Mouse (Mus musculus) R1 (cell line): Measurements from ENCODE around the gene Tiparp.
A peak's percentile ranks its signal among the peaks of the same experiment; 100 is the strongest.

Experiments
- DNase-seq: peaks from one replicate; pipeline ENCODE4 v3.0.0-alpha.2; 2018; ENCODE audit warnings: low read depth, low spot score

Gene Tiparp

DNA sequence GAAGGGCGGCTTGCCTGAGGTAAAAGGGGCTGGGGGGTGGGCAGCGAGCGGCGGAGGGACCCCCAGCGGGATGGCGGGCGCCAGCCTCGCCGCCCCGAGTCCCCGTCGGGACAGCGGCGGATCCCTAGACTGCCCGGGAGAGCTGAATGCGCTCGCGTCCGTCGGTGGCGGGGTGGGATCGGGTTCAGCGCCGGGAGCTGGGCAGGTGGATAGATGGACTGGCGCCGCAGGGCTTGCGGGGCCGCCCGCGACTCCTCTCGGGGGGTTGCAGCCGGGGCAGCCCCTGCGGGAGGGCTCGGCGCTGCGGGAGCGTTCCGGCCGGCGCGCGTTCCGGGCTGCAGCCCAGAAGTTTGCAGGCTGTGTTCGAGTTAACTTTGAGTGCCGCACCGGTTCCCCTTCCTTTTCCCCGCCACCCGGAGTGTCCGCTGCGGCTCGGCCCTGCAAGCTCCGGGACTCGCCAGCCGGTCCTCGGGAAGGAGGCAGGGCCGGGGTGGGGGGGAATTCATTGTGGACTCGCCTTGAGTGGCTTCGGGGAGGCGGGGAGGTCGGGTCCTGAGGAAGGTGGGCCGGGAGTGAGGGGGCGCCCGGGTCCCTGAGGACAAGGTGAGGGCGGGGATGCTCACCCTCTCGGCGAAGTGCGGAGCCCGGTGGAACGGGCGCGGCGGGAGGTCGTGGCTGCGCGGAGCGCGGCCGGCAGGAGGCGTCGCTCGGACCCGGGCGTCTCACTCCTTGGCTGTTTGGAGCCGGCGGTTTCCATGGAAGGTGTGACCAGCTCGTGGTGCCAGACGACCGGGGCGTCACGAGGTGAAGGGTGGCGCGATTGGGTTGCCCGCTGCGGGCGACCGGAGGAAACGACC, 632 bp downstream of the Tiparp start:
- peak; percentile 88 for DNase-seq

DNA sequence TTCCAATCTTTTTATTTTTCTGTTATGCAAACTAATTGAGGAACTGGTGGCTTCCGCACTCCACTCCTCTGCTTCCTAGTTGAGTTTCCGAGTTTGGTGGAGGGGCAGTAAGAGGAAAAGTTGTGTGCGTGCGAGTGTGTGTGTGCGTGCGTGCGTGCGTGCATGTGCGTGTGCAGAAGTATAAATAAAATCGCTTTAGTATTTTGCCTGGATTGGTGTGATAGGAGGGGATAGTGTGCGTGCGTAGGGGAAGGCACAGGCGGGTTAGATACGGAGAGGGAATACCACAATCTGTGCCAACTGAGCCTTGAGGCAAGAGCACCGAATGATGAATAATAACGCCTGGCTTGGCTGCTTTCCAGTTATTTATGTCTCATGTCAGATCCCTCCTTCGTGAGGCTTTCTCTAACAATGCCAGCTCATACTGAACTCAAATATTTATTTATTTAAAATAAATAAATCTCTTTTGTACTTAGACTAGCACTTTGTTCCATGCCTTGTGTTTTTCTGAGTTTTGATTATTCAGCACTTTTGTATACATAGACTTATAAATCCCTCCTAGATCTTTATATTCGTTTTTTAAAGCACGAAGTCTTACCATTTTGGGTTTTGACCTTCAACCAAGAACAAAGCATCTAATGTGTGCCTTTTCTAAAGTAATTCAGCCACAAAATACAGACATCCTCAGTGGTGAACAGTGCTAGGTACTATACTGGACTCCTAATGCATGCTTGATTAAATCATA, 1.4 kb downstream of the Tiparp start:
- DNase-seq = no peak

DNA sequence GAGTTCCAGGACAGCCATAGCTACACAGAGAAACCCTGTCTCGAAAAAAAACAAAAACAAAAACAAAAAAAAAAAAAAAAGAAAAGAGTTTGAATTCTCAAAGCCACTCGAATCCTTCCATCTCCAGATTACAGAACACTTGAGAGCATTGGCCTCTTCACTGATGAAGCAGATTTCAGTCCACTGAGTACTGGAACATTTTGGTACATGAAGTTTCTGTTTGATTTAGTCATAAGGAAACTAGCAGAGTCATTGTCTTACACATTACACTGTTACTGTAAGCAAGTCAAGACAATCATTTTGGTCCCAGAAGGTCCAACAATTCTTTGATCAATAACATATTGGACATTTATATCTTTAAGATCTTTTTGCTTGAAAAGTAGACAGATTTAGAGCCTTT, 4.8 kb downstream of the Tiparp start:
- no peak for DNase-seq

GRCm38 (mm10) chr3:65533598-65533997, 5.4 kb downstream of the Tiparp start:
- DNase-seq = peak; percentile 35

DNA sequence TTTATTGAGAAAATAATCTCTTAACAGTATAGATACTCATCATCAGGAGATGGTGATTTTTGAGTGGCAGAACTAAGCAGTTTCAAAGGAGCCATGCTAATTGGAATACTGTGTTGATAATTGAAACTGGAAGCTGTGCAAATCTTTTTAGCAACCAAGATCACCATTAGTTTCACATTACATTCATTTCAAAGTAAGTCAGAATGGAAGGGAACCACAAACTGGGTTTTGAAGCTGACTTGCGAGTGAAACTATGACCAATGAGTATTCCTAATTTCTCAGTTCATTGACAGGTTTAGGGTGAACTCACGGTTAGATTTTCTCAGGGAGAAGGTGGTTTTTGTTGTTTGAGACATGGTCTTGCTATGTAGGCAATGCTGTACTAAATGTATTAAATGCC, 6.3 kb downstream of the Tiparp start:
- DNase-seq = no peak

DNA sequence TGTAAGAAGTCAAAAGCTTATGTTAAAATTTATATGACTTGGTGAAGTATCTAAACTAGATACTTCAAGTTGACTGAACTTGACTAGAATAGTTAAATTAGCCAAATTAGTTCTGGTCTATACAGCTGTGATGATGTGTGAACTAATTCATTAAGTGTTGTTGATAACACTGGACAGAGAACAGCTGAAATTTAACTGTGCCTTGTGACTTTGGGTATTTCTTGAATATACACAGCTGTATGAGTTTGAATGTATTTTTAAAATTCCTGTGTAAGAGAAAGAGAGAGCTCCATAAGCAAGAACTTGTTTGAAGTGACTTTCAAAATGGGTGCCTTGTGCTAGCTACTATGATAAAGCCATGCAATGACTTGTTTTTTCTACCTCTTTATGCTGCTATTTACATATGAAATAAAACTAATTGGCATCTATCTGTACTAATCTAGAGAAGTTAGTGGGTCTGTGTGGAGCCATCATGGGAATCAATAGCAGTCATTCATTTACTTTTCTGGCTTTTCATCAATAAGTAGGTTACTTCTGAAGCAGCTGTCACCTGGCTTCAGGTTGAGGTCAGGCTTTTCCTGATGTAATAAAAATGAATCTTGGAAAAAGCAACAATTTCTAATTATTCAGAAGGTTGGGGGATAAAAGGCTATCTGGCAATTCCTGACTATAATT, 7.0 kb downstream of the Tiparp start:
- no peak for DNase-seq

- DNase-seq = no peak
Measured at GRCm38 (mm10) chr3:65537288-65537687, 9.1 kb downstream of the Tiparp start.

DNA sequence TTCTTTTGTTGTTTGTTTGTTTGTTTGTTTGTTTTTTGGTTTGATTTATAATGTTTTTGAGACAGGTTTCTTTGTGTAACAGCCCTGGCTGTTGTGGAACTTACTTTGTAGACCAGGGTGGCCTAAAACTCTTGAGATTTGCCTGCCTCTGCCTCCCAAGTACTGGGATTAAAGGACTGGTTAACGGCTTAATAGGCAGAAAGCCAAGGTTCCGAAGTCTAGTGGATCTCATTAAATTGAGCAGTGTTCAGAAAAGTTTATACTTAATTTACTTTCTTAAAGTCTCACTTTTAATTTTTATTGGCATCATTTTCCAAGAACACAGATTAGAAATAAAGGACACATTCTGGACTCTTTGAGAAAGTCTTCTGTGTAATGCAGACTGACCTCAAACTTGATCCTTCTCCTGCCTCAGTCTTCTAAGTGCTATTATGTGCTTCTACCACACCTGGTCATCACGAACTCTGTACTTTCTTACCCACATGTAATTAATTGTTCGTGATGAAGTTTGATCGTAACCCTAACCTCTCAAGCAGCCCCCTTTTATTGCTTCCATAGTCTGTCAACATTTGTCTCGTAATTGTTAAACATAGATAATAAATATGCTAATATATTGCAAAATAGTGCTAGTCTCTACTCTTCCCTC, 12.8 kb downstream of the Tiparp start:
- DNase-seq = no peak

DNA sequence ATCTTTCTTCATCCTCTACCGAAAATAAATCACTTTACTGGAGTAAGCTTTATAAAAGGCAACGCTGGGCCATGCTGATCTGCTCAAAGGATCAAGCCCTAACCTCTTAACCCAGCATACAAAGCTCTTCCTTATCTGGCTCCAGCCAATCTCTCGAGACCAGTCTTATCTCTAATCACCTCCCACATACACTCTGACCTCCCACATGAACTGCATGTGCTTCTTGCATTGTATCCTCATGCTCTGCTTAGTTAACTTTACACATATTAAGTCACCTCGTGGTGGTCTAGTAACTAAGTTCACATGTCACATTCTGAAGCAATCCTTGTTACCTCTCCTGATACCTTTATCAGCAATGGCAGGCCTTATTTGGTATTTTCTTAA, 13.3 kb downstream of the Tiparp start:
- no peak for DNase-seq

DNA sequence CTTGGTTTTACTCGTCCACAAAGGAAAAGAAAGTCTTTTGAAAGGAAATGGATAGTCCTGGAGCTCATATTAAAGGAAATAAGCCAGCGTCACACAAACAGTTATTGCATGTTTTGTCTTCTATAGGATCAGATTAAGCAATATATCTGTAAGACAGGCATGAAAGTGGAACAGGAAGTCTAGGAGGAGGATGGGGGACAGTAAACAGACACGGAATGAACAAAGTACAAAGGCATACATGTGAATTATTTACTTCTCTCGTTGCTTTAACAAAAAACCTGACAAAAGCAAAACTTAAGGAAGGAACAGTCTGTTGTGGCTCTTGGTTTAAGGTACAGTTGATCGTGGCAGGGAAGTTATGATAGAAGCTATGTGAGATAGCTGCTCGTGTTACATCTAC, 21.6 kb downstream of the Tiparp start:
- DNase-seq = no peak

GRCm38 (mm10) chr3:65551065-65551464, 22.9 kb downstream of the Tiparp start:
- DNase-seq = no peak

- DNase-seq = no peak
Measured at GRCm38 (mm10) chr3:65554633-65555032, 26.4 kb downstream of the Tiparp start.

GRCm38 (mm10) chr3:65558679-65559078, 30.5 kb downstream of the Tiparp start:
- no peak for DNase-seq

GRCm38 (mm10) chr3:65562212-65562611, 34.0 kb downstream of the Tiparp start:
- no peak for DNase-seq

GRCm38 (mm10) chr3:65562694-65563093, 34.5 kb downstream of the Tiparp start:
- DNase-seq = no peak

DNA sequence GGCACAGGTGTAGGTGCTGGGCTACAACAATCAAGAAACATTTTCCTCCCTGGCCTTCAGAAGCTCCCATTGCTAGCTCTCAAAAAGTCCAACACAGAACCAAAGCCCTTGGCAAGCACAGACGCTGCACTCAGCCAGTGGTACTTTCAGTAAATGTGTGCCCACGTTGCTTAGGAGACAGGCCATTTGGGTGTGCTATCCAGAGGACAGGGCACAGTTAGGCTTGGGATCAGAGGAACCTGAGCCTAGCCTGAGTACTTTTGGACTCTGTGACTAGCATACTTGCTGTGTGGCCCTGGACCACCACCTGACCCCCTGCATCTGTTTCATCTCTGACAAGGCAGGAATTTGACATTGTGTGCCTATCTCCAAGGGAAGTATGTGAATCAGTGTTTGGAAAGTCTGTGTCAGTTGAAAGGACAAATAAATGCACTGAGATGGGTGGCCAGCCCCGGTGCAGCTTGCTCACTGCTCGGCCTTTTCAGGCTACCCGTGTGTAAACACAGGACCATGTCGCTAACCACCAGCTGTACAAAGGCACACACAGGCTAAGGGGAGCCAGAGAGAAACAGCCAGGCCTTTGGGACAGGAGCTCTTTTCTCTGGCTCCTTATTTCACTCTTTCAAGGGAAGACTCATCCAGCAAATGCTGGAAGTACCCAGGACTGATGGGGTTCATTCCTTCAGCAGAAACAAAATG, 35.9 kb downstream of the Tiparp start:
- no peak for DNase-seq

- DNase-seq = peak; percentile 13
Measured at GRCm38 (mm10) chr3:65565632-65566300, 37.6 kb downstream of the Tiparp start.

DNA sequence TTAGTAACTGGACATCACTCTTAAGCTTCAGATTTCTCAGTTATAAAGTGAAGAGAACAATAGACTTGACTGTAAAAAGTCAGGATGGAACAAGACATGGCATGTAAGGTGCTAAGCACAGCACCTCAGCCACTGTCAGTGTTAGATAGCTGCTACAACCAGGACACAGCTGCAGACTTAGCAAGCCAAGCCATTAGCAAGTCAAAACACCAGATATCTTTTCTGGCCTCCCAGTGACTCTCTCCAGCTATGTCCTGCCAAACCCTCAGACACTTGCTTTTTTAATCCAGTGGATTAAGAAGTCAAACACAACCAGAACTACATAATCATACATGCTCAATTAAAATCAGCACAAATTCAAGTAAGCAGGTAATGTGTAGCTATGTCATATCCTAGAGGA, 41.7 kb downstream of the Tiparp start:
- DNase-seq = no peak

GRCm38 (mm10) chr3:65573516-65573915, 45.3 kb downstream of the Tiparp start:
- DNase-seq = no peak

DNA sequence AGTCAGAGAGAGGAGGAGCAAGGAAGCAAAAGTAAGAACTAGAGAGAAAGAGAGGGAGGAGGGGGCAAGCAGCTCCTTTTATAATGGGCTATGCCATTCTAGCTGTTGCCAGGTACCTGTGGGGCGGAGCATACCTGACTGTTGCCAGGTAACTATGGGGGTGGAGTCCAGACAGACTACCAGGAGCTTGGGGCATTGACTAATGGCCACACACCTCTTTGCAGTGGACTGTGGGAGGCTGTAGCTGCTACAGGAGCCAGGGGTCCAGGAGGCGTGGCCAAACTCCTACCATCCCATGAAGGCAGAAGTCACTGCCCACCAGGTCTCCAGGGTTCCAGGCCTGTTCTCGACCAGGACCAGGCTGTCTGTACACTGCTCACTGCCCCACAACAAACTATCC, 49.4 kb downstream of the Tiparp start:
- peak; percentile 31 for DNase-seq
